Mouse (Mus musculus) heart, embryonic 16.5 days (tissue): ENCODE results near the gene Ccnl1. TPM values are rescaled to one million over a fixed set of nuclear protein-coding genes. Genes with fewer than 3 reads are reported as not detected.

Experiments used
- ATAC-seq: fragments of 200-750 bp; cut with Nextera tagmentation; replicated peaks from 2 replicates; pipeline ENCODE4 v1.8.0; 2017; ENCODE audit warnings: moderate number of reproducible peaks; ENCODE audit not compliant: insufficient read depth, low FRiP score; ENCODE audit errors: extremely low read depth
- H3K27ac ChIP-seq: fragments of 300-500 bp; sonication (generic); 2 replicates; pipeline ENCODE4 v1.5.1; 2014; ENCODE audit warnings: mild to moderate bottlenecking, low read length, control low read depth, moderate library complexity
- H3K27me3 ChIP-seq: fragments of 300-500 bp; sonication (generic); 2 replicates; pipeline ENCODE4 v1.6.1; 2014; ENCODE audit warnings: low read length, mixed read lengths; ENCODE audit not compliant: control insufficient read depth, insufficient read depth
- H3K36me3 ChIP-seq: fragments of 300-500 bp; sonication (generic); 2 replicates; pipeline ENCODE4 v1.6.1; 2014; ENCODE audit not compliant: control insufficient read depth, insufficient read depth
- H3K4me1 ChIP-seq: fragments of 300-500 bp; sonication (generic); 2 replicates; pipeline ENCODE4 v1.6.1; 2014; ENCODE audit warnings: low read length, mixed read lengths; ENCODE audit not compliant: control insufficient read depth, insufficient read depth
- H3K4me2 ChIP-seq: fragments of 300-500 bp; sonication (generic); 2 replicates; pipeline ENCODE4 v1.6.1; 2014; ENCODE audit warnings: low read depth, mild to moderate bottlenecking, control low read depth, low read length
- H3K4me3 ChIP-seq: fragments of 300-500 bp; sonication (generic); 2 replicates; pipeline ENCODE4 v1.5.1; 2014; ENCODE audit warnings: mild to moderate bottlenecking, control low read depth, low read length
- H3K9ac ChIP-seq: fragments of 300-500 bp; sonication (generic); 2 replicates; pipeline ENCODE4 v1.6.1; 2014; ENCODE audit warnings: low read length, control low read depth
- H3K9me3 ChIP-seq: fragments of 300-500 bp; sonication (generic); replicated peaks from 2 replicates; pipeline ENCODE4 v1.6.1; 2016; ENCODE audit warnings: low read length; ENCODE audit not compliant: control insufficient read depth
- whole genome bisulfite sequencing: fragments of 180-500 bp; shearing (Covaris S2); extraction: QIAGEN DNeasy Blood & Tissue Kit; methylation state at CpG from one replicate; pipeline ENCODE4 v1.1.7; 2014; 5-methylcytosine and 5-hydroxymethylcytosine counted together
- polyA plus RNA-seq: library from polyadenylated mRNA; unstranded; fragments of >200 nt; fragmentation: Nextera tagmentation; extraction: Ambion mirVana; gene quantifications from 2 replicates; pipeline ENCODE4 v1.2.1, GENCODE M21; 2015

Gene Ccnl1
- 68.2 and 70.6 TPM in 2 replicates for polyA plus RNA-seq

GRCm38 (mm10) chr3:65958102-65958839, at the start of gene Ccnl1:
Gene Ccnl1 (minus strand): TSS chr3:65958249.
- H3K27ac ChIP-seq, result peak within 1 kb of the TSS; percentile 100
- peaks cover 28% of the 10 kb centered on the region for H3K4me1 ChIP-seq
- peaks cover 20% of the 10 kb centered on the region for H3K36me3 ChIP-seq
- under 1% methylated on average over 67 of the region's 70 CpGs for WGBS
- peak within 1 kb of the TSS; percentile 88 for H3K4me2 ChIP-seq
- no peaks in the 10 kb centered on the region for H3K27me3 ChIP-seq
- ATAC-seq, result peak; percentile 93
- no peaks in the 10 kb centered on the region for H3K9me3 ChIP-seq
- peak within 1 kb of the TSS; percentile 100 for H3K9ac ChIP-seq
- peak within 1 kb of the TSS; percentile 99 for H3K4me3 ChIP-seq

- no peaks in the 10 kb centered on the region; the same call in 1 of the 2 replicates for H3K9me3 ChIP-seq
- no peak for ATAC-seq
- H3K36me3 ChIP-seq, result no peaks in the 10 kb centered on the region
- no peak overlapping the region for H3K4me3 ChIP-seq
- no peaks in the 10 kb centered on the region for H3K27me3 ChIP-seq
- WGBS, result 85% methylated on average over 4 of the region's 4 CpGs
- H3K9ac ChIP-seq, result no peak overlapping the region
- H3K4me1 ChIP-seq, result no peaks in the 10 kb centered on the region
- H3K4me2 ChIP-seq, result no peak overlapping the region
- no peak overlapping the region for H3K27ac ChIP-seq
These were observed 46.9 kb upstream of the Ccnl1 start for GRCm38 (mm10) chr3:66004989-66005388.

GRCm38 (mm10) chr3:66004220-66004951, 46.3 kb upstream of the Ccnl1 start:
- no peaks in the 10 kb centered on the region for H3K36me3 ChIP-seq
- no peaks in the 10 kb centered on the region for H3K27me3 ChIP-seq
- H3K4me1 ChIP-seq, result no peaks in the 10 kb centered on the region
- no peaks in the 10 kb centered on the region; the same call in 1 of the 2 replicates for H3K9me3 ChIP-seq
- H3K27ac ChIP-seq, result no peak overlapping the region
- no peak overlapping the region for H3K9ac ChIP-seq
- no peak for ATAC-seq
- no peak overlapping the region for H3K4me2 ChIP-seq
- H3K4me3 ChIP-seq, result no peak overlapping the region
- 63% methylated on average over 7 of the region's 7 CpGs for WGBS

GRCm38 (mm10) chr3:66000400-66000799, 42.4 kb upstream of the Ccnl1 start:
- H3K4me1 ChIP-seq, result no peaks in the 10 kb centered on the region
- H3K27ac ChIP-seq, result no peak overlapping the region
- no peaks in the 10 kb centered on the region for H3K36me3 ChIP-seq
- H3K4me2 ChIP-seq, result no peak overlapping the region
- no peaks in the 10 kb centered on the region for H3K9me3 ChIP-seq
- no peak overlapping the region for H3K9ac ChIP-seq
- H3K4me3 ChIP-seq, result no peak overlapping the region
- H3K27me3 ChIP-seq, result no peaks in the 10 kb centered on the region
- ATAC-seq, result no peak
- 79% methylated on average over 2 of the region's 2 CpGs for WGBS

GRCm38 (mm10) chr3:65997360-65998008, 39.4 kb upstream of the Ccnl1 start:
- no peak overlapping the region for H3K4me3 ChIP-seq
- H3K4me1 ChIP-seq, result no peaks in the 10 kb centered on the region
- H3K9me3 ChIP-seq, result no peaks in the 10 kb centered on the region
- ATAC-seq, result no peak
- no peak overlapping the region for H3K9ac ChIP-seq
- H3K36me3 ChIP-seq, result no peaks in the 10 kb centered on the region
- 71% methylated on average over 7 of the region's 7 CpGs for WGBS
- no peak overlapping the region for H3K4me2 ChIP-seq
- H3K27ac ChIP-seq, result no peak overlapping the region
- no peaks in the 10 kb centered on the region for H3K27me3 ChIP-seq

GRCm38 (mm10) chr3:65992395-65993340, 34.6 kb upstream of the Ccnl1 start:
- H3K4me2 ChIP-seq, result no peak overlapping the region
- no peak overlapping the region for H3K4me3 ChIP-seq
- H3K27ac ChIP-seq, result no peak overlapping the region
- ATAC-seq, result no peak
- 56% methylated on average over 11 of the region's 11 CpGs for WGBS
- H3K4me1 ChIP-seq, result peaks cover 2% of the 10 kb centered on the region; the same call in 1 of the 2 replicates
- H3K9ac ChIP-seq, result no peak overlapping the region
- H3K27me3 ChIP-seq, result no peaks in the 10 kb centered on the region
- no peaks in the 10 kb centered on the region for H3K9me3 ChIP-seq
- no peaks in the 10 kb centered on the region for H3K36me3 ChIP-seq

- H3K27ac ChIP-seq, result no peak overlapping the region
- no peak overlapping the region for H3K4me2 ChIP-seq
- no peak overlapping the region for H3K4me3 ChIP-seq
- no peaks in the 10 kb centered on the region for H3K36me3 ChIP-seq
- no peaks in the 10 kb centered on the region for H3K27me3 ChIP-seq
- peaks cover 2% of the 10 kb centered on the region; the same call in 1 of the 2 replicates for H3K4me1 ChIP-seq
- 14% methylated on average over 3 of the region's 3 CpGs for WGBS
- no peak overlapping the region for H3K9ac ChIP-seq
- no peak for ATAC-seq
- no peaks in the 10 kb centered on the region for H3K9me3 ChIP-seq
These were observed 33.1 kb upstream of the Ccnl1 start for GRCm38 (mm10) chr3:65990957-65991646.

GRCm38 (mm10) chr3:65990524-65990923, 32.5 kb upstream of the Ccnl1 start:
- Histone ChIP-seq H3K9ac (no peak overlapping the region), H3K4me2 (no peak overlapping the region), H3K27ac (no peak overlapping the region), H3K9me3 (no peaks in the 10 kb centered on the region), H3K4me1 (peaks cover 2% of the 10 kb centered on the region; the same call in 1 of the 2 replicates), H3K4me3 (no peak overlapping the region), H3K36me3 (no peaks in the 10 kb centered on the region), H3K27me3 (no peaks in the 10 kb centered on the region)
- no peak for ATAC-seq
- WGBS, result 75% methylated on average over 4 of the region's 4 CpGs
